Mouse (Mus musculus) heart, embryonic 13.5 days (tissue): ENCODE results near the gene Psmc3. TPM values are rescaled to one million over a fixed set of nuclear protein-coding genes. Genes with fewer than 3 reads are reported as not detected.

ENCODE experiments used
- ATAC-seq: fragments of 200-750 bp; cut with Nextera tagmentation; 2 replicates; pipeline ENCODE4 v1.8.0; 2017; ENCODE audit warnings: moderate TSS enrichment; ENCODE audit not compliant: insufficient number of reproducible peaks, low FRiP score, low TSS enrichment; ENCODE audit errors: extremely low read depth
- H3K27ac ChIP-seq: fragments of 300-500 bp; sonication (generic); replicated peaks from 2 replicates; pipeline ENCODE4 v1.5.1; 2015; ENCODE audit warnings: moderate library complexity, mild to moderate bottlenecking, inconsistent platforms
- H3K27me3 ChIP-seq: fragments of 300-500 bp; sonication (generic); replicated peaks from 2 replicates; pipeline ENCODE4 v1.6.1; 2015; ENCODE audit warnings: mild to moderate bottlenecking, inconsistent platforms
- H3K36me3 ChIP-seq: fragments of 300-500 bp; sonication (generic); 2 replicates; pipeline ENCODE4 v1.6.1; 2015; ENCODE audit warnings: mild to moderate bottlenecking, inconsistent platforms
- H3K4me1 ChIP-seq: fragments of 300-500 bp; sonication (generic); 2 replicates; pipeline ENCODE4 v1.6.1; 2015; ENCODE audit warnings: inconsistent platforms
- H3K4me2 ChIP-seq: fragments of 300-500 bp; sonication (generic); 2 replicates; pipeline ENCODE4 v1.6.1; 2015; ENCODE audit warnings: inconsistent platforms, mild to moderate bottlenecking, moderate library complexity
- H3K4me3 ChIP-seq: fragments of 300-500 bp; sonication (generic); 2 replicates; pipeline ENCODE4 v1.5.1; 2015; ENCODE audit warnings: moderate library complexity, mild to moderate bottlenecking, inconsistent platforms
- H3K9ac ChIP-seq: fragments of 300-500 bp; sonication (generic); 2 replicates; pipeline ENCODE4 v1.6.1; 2015; ENCODE audit warnings: inconsistent platforms, mild to moderate bottlenecking, moderate library complexity
- H3K9me3 ChIP-seq: fragments of 300-500 bp; sonication (generic); 2 replicates; pipeline ENCODE4 v1.6.1; 2016; ENCODE audit warnings: inconsistent platforms
- WGBS: fragments of 180-500 bp; shearing (Covaris S2); methylation state at CpG from one replicate; pipeline ENCODE4 v1.1.7; 2015; ENCODE audit warnings: mixed read lengths; 5-methylcytosine and 5-hydroxymethylcytosine counted together
- polyA plus RNA-seq: library from polyadenylated mRNA; unstranded; fragments of >200 nt; fragmentation: Nextera tagmentation; extraction: Ambion mirVana; gene quantifications from 2 replicates; pipeline ENCODE4 v1.2.1, GENCODE M21; 2015

Gene Psmc3
- polyA plus RNA-seq, 1 experiment from 2014 or later, result 226 TPM

DNA sequence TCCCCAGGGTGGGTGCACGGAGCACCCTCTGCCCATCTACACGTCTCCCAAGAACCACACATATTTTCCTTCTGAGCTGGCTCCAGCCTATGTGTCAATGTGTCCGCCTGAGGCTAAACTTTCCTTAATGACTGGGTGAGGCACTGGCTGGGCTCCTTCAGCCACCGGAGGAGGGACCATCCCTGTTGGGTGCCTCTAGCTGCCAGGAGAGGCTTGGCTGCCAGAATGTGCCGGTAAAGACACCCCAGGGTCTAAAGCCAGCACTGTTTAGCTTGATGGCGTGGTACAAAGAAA is 15.0 kb downstream of the Psmc3 start:
- no peaks in the 10 kb centered on the region for H3K27me3 ChIP-seq
- peak overlapping the region; percentile 82 for H3K4me2 ChIP-seq
- H3K36me3 ChIP-seq, result peaks cover 43% of the 10 kb centered on the region
- H3K9ac ChIP-seq, result peak overlapping the region; percentile 90
- H3K4me1 ChIP-seq, result peaks cover 33% of the 10 kb centered on the region
- no peaks in the 10 kb centered on the region for H3K9me3 ChIP-seq
- ATAC-seq, result no peak
- WGBS, result 41% methylated on average over 6 of the region's 6 CpGs
- peak overlapping the region; percentile 91 for H3K27ac ChIP-seq
- H3K4me3 ChIP-seq, result peak overlapping the region; percentile 78

DNA sequence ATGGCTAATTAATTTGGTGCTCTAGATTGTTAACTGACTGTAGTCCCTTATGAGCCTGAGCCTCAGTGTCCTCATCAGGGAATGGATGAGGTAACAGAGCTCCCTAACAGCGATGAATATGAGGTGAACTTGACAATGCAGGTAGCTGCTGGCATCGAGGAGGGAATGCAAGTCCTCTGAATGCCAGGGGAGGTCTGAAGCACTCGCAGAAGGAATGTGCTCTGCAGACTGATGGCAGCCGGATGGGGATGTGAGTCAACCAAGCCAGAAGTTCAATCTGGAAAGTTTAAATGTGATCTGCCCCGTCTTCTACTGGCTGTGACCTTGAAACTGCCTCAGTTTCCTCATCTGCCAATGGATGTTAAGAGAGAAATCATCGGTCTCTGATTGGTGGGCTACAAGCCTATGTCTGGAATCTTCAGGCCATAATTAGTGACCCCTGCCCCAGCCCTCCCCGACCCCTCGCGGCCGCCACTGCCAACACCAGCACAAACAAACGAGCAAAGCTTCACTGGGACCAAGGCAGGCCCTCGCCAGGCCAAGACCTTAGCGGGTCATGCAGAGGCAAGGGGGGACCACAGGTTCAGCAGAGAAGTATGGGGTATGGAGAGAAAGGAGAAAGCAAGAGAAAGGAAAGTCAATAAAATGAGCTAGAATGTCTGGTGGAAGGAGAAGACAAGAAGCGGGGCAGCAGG is 15.6 kb downstream of the Psmc3 start:
- H3K9me3 ChIP-seq, result no peaks in the 10 kb centered on the region
- no peaks in the 10 kb centered on the region for H3K27me3 ChIP-seq
- 6% methylated on average over 14 of the region's 14 CpGs for WGBS
- H3K4me3 ChIP-seq, result peak overlapping the region; percentile 78
- H3K36me3 ChIP-seq, result peaks cover 36% of the 10 kb centered on the region
- peak overlapping the region; percentile 82 for H3K4me2 ChIP-seq
- H3K9ac ChIP-seq, result peak overlapping the region; percentile 90
- ATAC-seq, result no peak
- H3K4me1 ChIP-seq, result peaks cover 33% of the 10 kb centered on the region
- H3K27ac ChIP-seq, result peak overlapping the region; percentile 91

DNA sequence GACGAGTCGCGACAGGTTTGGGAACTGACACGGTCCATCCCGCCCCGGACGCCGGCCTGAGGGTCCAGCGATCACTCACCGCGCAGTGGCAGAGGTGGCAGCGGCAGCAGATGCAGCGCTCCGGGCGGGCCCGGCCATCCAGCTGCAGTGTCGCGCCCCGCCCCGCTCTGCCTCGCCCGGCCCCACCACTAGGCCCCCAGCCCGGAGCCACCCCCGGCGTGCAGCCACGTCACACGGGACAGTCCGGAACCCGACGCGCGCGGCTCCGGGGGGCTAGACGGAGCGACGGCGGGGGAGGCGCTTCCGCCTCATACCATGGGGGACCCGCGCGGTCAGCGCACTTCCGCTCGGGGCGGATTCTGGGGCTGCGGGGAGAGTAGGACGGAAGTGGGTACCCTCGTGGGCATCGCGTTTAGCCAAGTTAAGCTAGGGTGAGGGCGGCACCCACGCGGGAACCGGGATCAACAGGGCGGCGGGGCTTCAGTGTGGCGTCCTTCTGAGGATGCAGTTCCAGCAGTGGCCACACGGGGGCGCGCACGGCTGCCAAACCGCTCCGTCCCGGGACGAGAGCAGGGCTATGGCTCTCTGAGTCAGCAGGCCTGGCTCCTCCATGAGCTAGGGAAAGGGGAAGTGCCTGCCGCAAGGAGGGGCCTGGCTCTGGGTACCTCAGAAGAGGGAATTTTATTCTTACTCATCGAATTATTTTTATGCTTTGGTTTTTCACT is 16.4 kb downstream of the Psmc3 start, which contains the start of gene Slc39a13:
Slc39a13 (minus strand) TSS at position 342 of the 725 bp plus-strand sequence.
- H3K27ac ChIP-seq, result peak within 1 kb of the TSS; percentile 91
- H3K4me3 ChIP-seq, result peak within 1 kb of the TSS; percentile 78
- H3K9me3 ChIP-seq, result no peaks in the 10 kb centered on the region
- WGBS, result under 1% methylated on average over 68 of the region's 69 CpGs
- ATAC-seq, result peak; percentile 95
- H3K27me3 ChIP-seq, result no peaks in the 10 kb centered on the region
- peaks cover 33% of the 10 kb centered on the region for H3K4me1 ChIP-seq
- H3K36me3 ChIP-seq, result peaks cover 29% of the 10 kb centered on the region
- peak within 1 kb of the TSS; percentile 90 for H3K9ac ChIP-seq
- H3K4me2 ChIP-seq, result peak within 1 kb of the TSS; percentile 82

DNA sequence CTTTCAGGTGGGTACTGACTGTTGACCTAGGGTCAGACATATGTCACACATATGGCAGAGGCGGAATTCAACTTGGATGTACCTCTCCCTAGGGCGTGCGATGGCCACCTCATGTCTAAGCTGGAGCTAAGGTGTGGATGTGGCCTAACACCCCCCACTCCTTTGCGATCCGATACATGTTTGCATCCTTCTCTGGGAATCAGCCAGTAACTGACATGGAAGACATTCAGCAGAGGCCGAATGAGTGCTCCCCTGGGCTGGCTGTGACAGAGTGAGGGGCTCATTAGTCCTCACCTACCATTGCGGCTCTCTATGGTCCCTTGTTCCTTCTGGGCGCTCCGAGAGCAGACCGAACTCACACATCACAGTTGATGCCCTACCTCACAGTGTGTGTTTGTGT is 17.2 kb downstream of the Psmc3 start:
- 84% methylated on average over 10 of the region's 10 CpGs for WGBS
- peak overlapping the region; percentile 78 for H3K4me3 ChIP-seq
- ATAC-seq, result no peak

DNA sequence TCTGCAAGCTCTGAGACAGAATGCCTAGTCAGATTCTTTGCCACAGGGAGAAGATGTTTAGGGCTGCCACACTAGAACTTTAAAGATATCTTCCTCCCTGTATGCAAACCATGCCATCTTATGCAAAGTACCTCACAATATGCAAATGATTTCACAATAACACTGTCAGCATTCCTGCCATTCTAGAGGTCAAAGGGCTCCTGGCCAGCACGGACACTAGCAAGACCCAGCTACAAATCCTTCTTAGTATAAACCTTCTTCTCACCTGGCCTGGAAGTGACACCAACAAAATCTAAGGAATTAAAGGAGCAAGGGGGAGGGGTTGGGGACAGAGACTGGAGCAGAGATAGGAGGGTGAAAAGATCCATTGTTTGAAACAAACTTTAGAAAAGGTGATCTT is 18.3 kb downstream of the Psmc3 start:
- H3K36me3 ChIP-seq, result peaks cover 11% of the 10 kb centered on the region
- WGBS, result 46% methylated on average over 1 of the region's 1 CpGs
- no peak overlapping the region for H3K4me2 ChIP-seq
- no peak for ATAC-seq
- H3K27me3 ChIP-seq, result no peaks in the 10 kb centered on the region
- H3K9me3 ChIP-seq, result no peaks in the 10 kb centered on the region
- H3K9ac ChIP-seq, result no peak overlapping the region
- H3K4me3 ChIP-seq, result no peak overlapping the region
- H3K4me1 ChIP-seq, result peaks cover 24% of the 10 kb centered on the region
- H3K27ac ChIP-seq, result no peak overlapping the region

More for the DNA sequence above, 17.2 kb downstream of the Psmc3 start:
- peak overlapping the region; percentile 91 for H3K27ac ChIP-seq
- H3K4me1 ChIP-seq, result peaks cover 28% of the 10 kb centered on the region
- H3K36me3 ChIP-seq, result peaks cover 20% of the 10 kb centered on the region
- H3K9ac ChIP-seq, result peak overlapping the region; percentile 90
- no peaks in the 10 kb centered on the region for H3K27me3 ChIP-seq
- no peaks in the 10 kb centered on the region for H3K9me3 ChIP-seq
- H3K4me2 ChIP-seq, result peak overlapping the region; percentile 82

DNA sequence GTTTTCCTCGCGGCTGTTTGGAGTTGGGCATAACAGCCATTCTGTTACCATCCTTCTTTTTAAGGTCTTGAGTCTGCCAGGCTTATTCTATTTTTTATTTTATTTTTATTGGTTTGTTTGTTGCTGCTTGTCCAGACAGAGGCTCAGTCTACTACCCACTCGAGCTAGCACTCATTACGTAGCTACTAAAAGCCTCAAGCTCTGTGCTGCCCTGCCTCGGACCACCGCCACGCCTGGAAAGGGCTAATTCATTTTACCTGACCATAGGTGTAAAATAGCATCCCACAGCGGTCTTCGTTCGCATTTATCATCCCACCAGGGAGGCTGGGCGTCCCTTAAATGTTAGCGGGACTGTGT is 24.1 kb downstream of the Psmc3 start:
- H3K27me3 ChIP-seq, result no peaks in the 10 kb centered on the region
- peak overlapping the region; percentile 92 for H3K4me2 ChIP-seq
- H3K4me3 ChIP-seq, result peak overlapping the region; percentile 61
- H3K4me1 ChIP-seq, result peaks cover 12% of the 10 kb centered on the region
- 21% methylated on average over 12 of the region's 12 CpGs for WGBS
- no peak for ATAC-seq
- no peak overlapping the region for H3K27ac ChIP-seq
- H3K9me3 ChIP-seq, result no peaks in the 10 kb centered on the region
- no peaks in the 10 kb centered on the region for H3K36me3 ChIP-seq
- H3K9ac ChIP-seq, result peak overlapping the region; percentile 89

DNA sequence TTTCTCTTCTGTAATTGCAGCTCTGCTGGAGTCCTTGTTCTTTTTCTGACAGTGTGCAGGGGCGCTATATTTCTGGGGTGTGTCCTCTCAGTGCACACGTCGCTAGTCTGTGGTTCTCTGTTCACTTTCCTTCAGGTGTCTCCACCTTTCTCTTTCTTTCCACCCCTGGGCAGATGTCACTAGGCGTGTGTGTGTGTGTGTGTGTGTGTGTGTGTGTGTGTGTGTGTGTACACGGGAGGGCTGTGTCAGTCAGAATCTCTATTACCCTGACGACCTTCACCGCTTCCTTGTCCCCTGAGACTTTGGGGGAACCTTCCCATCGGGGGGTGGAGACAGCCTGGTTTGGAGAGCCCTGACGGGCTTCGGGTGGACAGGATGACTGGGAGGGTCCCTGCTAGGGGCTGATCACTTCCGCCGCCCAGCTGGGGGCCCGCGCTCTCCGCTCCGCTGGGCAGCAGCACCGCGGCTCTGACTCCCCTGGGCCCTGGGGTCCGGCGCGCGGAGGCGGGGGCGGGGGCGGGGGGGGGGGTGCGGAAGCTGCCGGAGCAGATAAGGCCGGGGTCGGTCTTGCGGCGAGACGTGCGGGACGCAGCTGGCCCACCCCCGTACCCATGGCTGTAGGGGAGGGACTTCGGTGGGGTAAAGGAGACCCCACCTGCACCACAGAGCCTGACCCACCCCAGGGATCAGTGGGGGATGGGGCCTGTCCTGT is 24.7 kb downstream of the Psmc3 start:
- Histone ChIP-seq H3K4me2 (peak overlapping the region; percentile 92), H3K9ac (peak overlapping the region; percentile 89), H3K9me3 (no peaks in the 10 kb centered on the region), H3K4me1 (peaks cover 14% of the 10 kb centered on the region), H3K27ac (0 out of 2 replicates have a peak overlapping the region, but pooled peaks have one; percentile 24), H3K36me3 (no peaks in the 10 kb centered on the region), H3K27me3 (no peaks in the 10 kb centered on the region), H3K4me3 (peak overlapping the region; percentile 61)
- peak; percentile 58; the same call in 1 of the 2 replicates for ATAC-seq
- under 1% methylated on average over 34 of the region's 36 CpGs for WGBS

DNA sequence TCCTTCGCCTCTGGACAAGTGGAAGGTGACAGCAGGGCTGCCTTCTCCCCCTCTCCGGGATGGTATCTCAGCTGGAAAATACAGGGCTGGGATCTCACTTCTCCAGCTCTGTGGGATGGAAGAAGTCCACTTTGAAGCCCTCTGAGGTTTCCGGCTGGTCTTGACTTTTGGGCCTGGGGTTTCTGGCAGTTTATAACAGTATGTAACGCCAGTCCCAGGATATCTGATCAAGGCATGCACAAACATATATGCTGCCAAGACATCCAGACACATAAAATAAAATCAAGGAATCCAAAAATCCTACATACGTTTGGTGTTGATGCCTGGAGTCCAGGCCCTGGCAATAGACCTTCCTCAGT is 25.2 kb downstream of the Psmc3 start:
- Histone ChIP-seq H3K36me3 (no peaks in the 10 kb centered on the region), H3K4me2 (peak overlapping the region; percentile 92), H3K4me3 (peak overlapping the region; percentile 61), H3K9me3 (no peaks in the 10 kb centered on the region), H3K9ac (peak overlapping the region; percentile 89), H3K27ac (0 out of 2 replicates have a peak overlapping the region, but pooled peaks have one; percentile 24), H3K4me1 (peaks cover 14% of the 10 kb centered on the region), H3K27me3 (no peaks in the 10 kb centered on the region)
- 21% methylated on average over 5 of the region's 5 CpGs for WGBS
- ATAC-seq, result no peak

DNA sequence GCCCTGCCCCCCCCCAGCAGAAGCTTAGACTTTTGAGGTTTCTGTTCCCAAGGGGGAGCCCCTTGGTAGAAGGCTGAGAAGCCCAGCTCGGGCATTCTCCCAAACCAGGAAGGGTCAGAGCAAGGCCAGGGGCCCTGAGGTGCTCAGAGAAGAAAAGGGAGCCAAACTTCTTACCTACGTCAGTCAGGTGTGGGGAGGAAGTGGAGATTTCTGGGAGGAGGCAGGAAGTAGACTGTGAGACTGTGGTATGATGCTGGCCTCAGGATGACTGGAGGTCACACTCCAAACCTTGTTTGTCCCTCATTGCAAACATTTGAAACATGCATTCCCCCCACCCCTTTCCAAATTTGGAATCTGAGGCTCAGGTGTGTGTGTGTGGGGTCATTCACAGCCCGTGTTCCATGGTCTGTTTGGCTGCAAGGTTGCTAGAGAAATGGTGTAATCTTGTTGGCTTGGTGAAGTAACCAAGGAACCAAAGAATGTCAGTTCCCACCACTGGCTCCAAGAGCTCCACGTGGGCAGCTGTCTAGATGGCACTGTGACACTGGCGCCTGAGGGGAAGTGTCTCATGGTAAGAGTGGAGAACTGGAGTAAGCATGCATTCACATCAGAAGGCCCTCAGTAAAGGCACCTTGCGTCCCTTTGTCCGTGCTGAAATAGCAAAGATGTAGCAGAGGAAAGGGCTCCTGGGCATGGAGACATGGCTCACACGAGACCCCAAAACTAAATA is 27.1 kb downstream of the Psmc3 start:
- no peaks in the 10 kb centered on the region for H3K36me3 ChIP-seq
- H3K27me3 ChIP-seq, result no peaks in the 10 kb centered on the region; the same call in 1 of the 2 replicates
- no peak overlapping the region for H3K4me2 ChIP-seq
- no peak overlapping the region for H3K27ac ChIP-seq
- ATAC-seq, result no peak
- no peak overlapping the region for H3K9ac ChIP-seq
- no peak overlapping the region for H3K4me3 ChIP-seq
- no peaks in the 10 kb centered on the region for H3K9me3 ChIP-seq
- 76% methylated on average over 8 of the region's 8 CpGs for WGBS
- H3K4me1 ChIP-seq, result peaks cover 14% of the 10 kb centered on the region

DNA sequence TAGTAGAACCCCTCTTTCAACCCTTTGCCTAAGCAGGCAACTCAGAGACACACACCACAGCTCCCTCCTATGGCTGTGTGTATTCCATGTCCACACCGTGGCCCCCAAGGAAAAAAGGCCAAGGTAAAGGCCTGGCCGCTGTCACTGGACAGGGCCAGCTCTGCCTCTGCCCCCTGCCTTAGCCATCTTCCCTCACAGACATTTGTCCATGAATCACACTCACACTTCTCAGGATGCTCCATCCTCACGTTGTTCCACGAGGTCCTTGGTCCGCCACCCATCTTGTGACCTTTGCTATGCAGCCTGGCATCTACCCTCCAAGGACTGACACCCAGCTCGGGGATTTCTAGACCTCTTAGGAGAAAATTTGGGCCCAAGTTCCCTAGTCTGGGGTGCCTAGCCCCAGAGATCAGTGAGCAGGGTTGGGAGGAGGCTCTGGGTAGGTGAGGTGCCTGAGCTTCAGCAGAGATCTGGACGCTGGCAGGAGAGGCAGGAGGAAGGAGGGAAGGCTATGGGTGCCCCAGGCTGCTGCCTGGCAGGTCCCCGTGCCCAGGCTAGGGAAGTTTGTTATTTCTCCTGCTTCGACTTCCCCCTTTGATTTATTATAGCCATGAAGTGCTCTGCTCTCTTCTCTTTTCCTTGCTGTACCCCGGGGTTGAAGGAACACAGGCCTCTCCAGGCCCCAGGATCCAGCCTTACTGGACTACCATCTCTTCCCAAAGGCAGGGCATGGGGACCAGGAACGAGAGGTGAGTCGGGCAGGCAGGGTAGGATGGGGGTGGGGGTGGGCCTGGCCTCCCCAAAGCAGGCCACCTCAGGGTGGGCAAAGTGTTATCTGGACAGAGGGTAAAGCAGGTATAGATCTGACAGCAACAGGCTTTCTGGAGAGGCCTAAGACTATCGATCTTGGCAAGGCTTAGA is 28.2 kb downstream of the Psmc3 start, which contains the start of gene Spi1:
Spi1 (plus strand) TSS at position 616 of the 921 bp plus-strand sequence.
- Histone ChIP-seq H3K27ac (peak within 1 kb of the TSS; percentile 45; the same call in 1 of the 2 replicates), H3K27me3 (no peaks in the 10 kb centered on the region; the same call in 1 of the 2 replicates), H3K9me3 (no peaks in the 10 kb centered on the region), H3K9ac (0 out of 2 replicates have a peak within 1 kb of the TSS, but pooled peaks have one; percentile 19), H3K4me2 (no peak within 1 kb of the TSS), H3K4me1 (peaks cover 14% of the 10 kb centered on the region), H3K36me3 (no peaks in the 10 kb centered on the region), H3K4me3 (no peak within 1 kb of the TSS)
- WGBS, result 70% methylated on average over 13 of the region's 13 CpGs
- ATAC-seq, result no peak
